18 mouse cellular contexts compared by ENCODE assay signal in the genomic region with DNA sequence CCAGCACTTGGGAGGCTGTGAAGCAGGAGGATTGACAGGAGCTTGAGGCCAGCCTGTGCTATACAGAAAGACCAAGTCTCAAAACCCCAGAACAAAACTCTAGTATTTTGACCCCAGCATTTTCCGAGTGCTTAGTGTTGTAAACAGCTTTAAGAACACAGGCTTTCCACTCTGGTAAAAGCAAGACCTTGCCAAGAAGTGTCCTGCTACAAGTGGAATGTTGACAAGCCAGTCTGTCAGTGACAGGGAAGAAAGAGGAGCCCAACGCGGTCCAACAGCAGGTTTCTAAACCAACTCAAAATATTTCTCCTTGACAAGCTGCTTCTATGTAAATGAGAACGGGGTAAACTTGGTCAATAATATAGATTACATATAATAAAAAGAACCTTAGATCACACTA.
DNase-seq lines count a peak whose midpoint lies in the region; ATAC-seq and TF ChIP-seq lines count a peak whose summit lies in the region.
"Had no signal": no experiment of that assay in that cellular context is flagged by ENCODE, and none has a peak within 500 bp of the region (broad histone marks: within the 10 kb centered on the region; RNA-seq: fewer than 3 reads in every experiment).

No protein-coding gene starts in this region.

- H3K9ac ChIP-seq in heart, embryonic 11.5 days (ENCODE audit: low read depth, low read length) = no peak overlapping the region
- no peak overlapping the region for H3K9ac ChIP-seq in kidney, embryonic 16.5 days (replicated peaks; ENCODE audit: low read length)
- H3K9ac ChIP-seq: embryonic facial prominence, embryonic 12.5 days; midbrain, embryonic 12.5 days had no signal

- no peak overlapping the region for H3K4me3 ChIP-seq in heart, embryonic 11.5 days (ENCODE audit: low read depth, low read length)
- H3K4me3 ChIP-seq in kidney, embryonic 16.5 days (ENCODE audit: low read length) = no peak overlapping the region
- no peak overlapping the region for H3K4me3 ChIP-seq in left cerebral cortex, adult 2 months
- H3K4me3 ChIP-seq: embryonic facial prominence, embryonic 12.5 days; hindbrain, embryonic 10.5 days; midbrain, embryonic 12.5 days had no signal

- TF ChIP-seq CTCF in left cerebral cortex, adult 2 months (IDR thresholded peaks at IDR 0.05) = no peak

- no peak overlapping the region for H3K27ac ChIP-seq in heart, embryonic 11.5 days (ENCODE audit: low read depth, low read length)
- H3K27ac ChIP-seq in kidney, embryonic 16.5 days (ENCODE audit: low read length) = no peak overlapping the region
- no peak overlapping the region for H3K27ac ChIP-seq in left cerebral cortex, adult 2 months
- H3K27ac ChIP-seq: embryonic facial prominence, embryonic 12.5 days; hindbrain, embryonic 10.5 days; macrophage; midbrain, embryonic 12.5 days had no signal

- 61% methylated on average over 4 of the region's 4 CpGs for WGBS in heart, embryonic 11.5 days (ENCODE audit: insufficient replicate concordance)
- 74% methylated on average over 4 of the region's 4 CpGs for WGBS in kidney, embryonic 16.5 days

- ATAC-seq in heart, embryonic 11.5 days (replicated peaks; ENCODE audit: insufficient number of reproducible peaks, low FRiP score, low TSS enrichment) = no peak
- no peak for ATAC-seq in kidney, embryonic 16.5 days (ENCODE audit: low FRiP score, low TSS enrichment)

- no peak overlapping the region for H3K4me2 ChIP-seq in heart, embryonic 11.5 days
- no peak overlapping the region for H3K4me2 ChIP-seq in kidney, embryonic 16.5 days (replicated peaks; ENCODE audit: low read depth, low read length)
- H3K4me2 ChIP-seq: embryonic facial prominence, embryonic 12.5 days; liver, embryonic 11.5 days; midbrain, embryonic 12.5 days had no signal

- no peaks in the 10 kb centered on the region for H3K27me3 ChIP-seq in heart, embryonic 11.5 days (ENCODE audit: control insufficient read depth, insufficient read depth, low read length)
- H3K27me3 ChIP-seq in kidney, embryonic 16.5 days (ENCODE audit: insufficient read depth, low read length) = no peaks in the 10 kb centered on the region
- H3K27me3 ChIP-seq: embryonic facial prominence, embryonic 12.5 days; midbrain, embryonic 12.5 days had no signal

- H3K9me3 ChIP-seq in heart, embryonic 11.5 days (replicated peaks; ENCODE audit: control insufficient read depth, low read length) = no peaks in the 10 kb centered on the region
- H3K9me3 ChIP-seq in kidney, embryonic 16.5 days (ENCODE audit: low read length) = no peaks in the 10 kb centered on the region
- H3K9me3 ChIP-seq: embryonic facial prominence, embryonic 12.5 days; hindbrain, embryonic 10.5 days; midbrain, embryonic 12.5 days had no signal

- intact Hi-C loops in left cerebral cortex, postnatal 36 days (cut with DNase I) = no loop called here
- intact Hi-C loops in left cerebral cortex, adult 2 months (cut with DNase I) = no loop called here

- peak; percentile 87 for DNase-seq in heart, adult 11 months
- peak; percentile 37 for DNase-seq in kidney, postnatal 14 days
- DNase-seq in heart, adult 9 months (ENCODE audit: low spot score in 2 of 2) = peak; percentile 10 to 16
- peak; percentile 12 for DNase-seq in lung, postnatal 10 days
- no peak for DNase-seq in left cerebral cortex, postnatal 36 days (ENCODE audit: low spot score in 2 of 2)
- no peak for DNase-seq in left cerebral cortex, adult 2 months (ENCODE audit: extremely low spot score in 1 of 2, low spot score in 2 of 2)
- DNase-seq: adrenal gland, postnatal 25 days; cerebellum, adult 8-10 months; layer of hippocampus, postnatal 36 days; left cerebral cortex, postnatal 4 days; right cerebral cortex, postnatal 25 days had no signal

- H3K36me3 ChIP-seq in heart, embryonic 11.5 days (ENCODE audit: control insufficient read depth, insufficient read depth, low read length) = no peaks in the 10 kb centered on the region
- no peaks in the 10 kb centered on the region; the same call in 1 of the 2 replicates for H3K36me3 ChIP-seq in kidney, embryonic 16.5 days (ENCODE audit: insufficient read depth, low read length)
- H3K36me3 ChIP-seq: embryonic facial prominence, embryonic 12.5 days; midbrain, embryonic 12.5 days had no signal

- no peaks in the 10 kb centered on the region for H3K4me1 ChIP-seq in heart, embryonic 11.5 days (ENCODE audit: control insufficient read depth, insufficient read depth, low read length)
- peaks cover 10% of the 10 kb centered on the region; the same call in 1 of the 2 replicates for H3K4me1 ChIP-seq in kidney, embryonic 16.5 days (ENCODE audit: insufficient read depth, low read length)

Comparison
In these comparisons a context has a peak if more than half of its experiments do, and no peak if none do; other contexts are left out.
1. DNase-seq: peak in heart, adult 11 months (single experiment), kidney, postnatal 14 days (single experiment), heart, adult 9 months (2 of 2) and lung, postnatal 10 days (single experiment); none in left cerebral cortex, postnatal 36 days (0 of 2) and left cerebral cortex, adult 2 months (0 of 2).